Mouse (Mus musculus) forebrain, embryonic 16.5 days (tissue): Measurements from ENCODE around the gene Dohh. TPM values are rescaled to one million over a fixed set of nuclear protein-coding genes. Genes with fewer than 3 reads are reported as not detected.

Source experiments
- ATAC-seq: fragments of 200-750 bp; cut with Nextera tagmentation; 2 replicates; pipeline ENCODE4 v1.8.0; 2017; ENCODE audit warnings: mild to moderate bottlenecking, moderate library complexity
- H3K27ac ChIP-seq: fragments of 300-500 bp; sonication (generic); 2 replicates; pipeline ENCODE4 v1.5.1; 2014; ENCODE audit warnings: low read length, control low read depth
- H3K27me3 ChIP-seq: fragments of 300-500 bp; sonication (generic); replicated peaks from 2 replicates; pipeline ENCODE4 v1.6.1; 2014; ENCODE audit warnings: low read length; ENCODE audit not compliant: control insufficient read depth, insufficient read depth
- H3K36me3 ChIP-seq: fragments of 300-500 bp; sonication (generic); 2 replicates; pipeline ENCODE4 v1.6.1; 2014; ENCODE audit not compliant: control insufficient read depth, insufficient read depth
- H3K4me1 ChIP-seq: fragments of 300-500 bp; sonication (generic); replicated peaks from 2 replicates; pipeline ENCODE4 v1.6.1; 2014; ENCODE audit warnings: low read length; ENCODE audit not compliant: control insufficient read depth, insufficient read depth
- H3K4me2 ChIP-seq: fragments of 300-500 bp; sonication (generic); 2 replicates; pipeline ENCODE4 v1.6.1; 2014; ENCODE audit warnings: mild to moderate bottlenecking, low read length, control low read depth
- H3K4me3 ChIP-seq: fragments of 300-500 bp; sonication (generic); replicated peaks from 2 replicates; pipeline ENCODE4 v1.5.1; 2014; ENCODE audit warnings: mild to moderate bottlenecking, low read length, control low read depth
- H3K9ac ChIP-seq: fragments of 300-500 bp; sonication (generic); replicated peaks from 2 replicates; pipeline ENCODE4 v1.6.1; 2014; ENCODE audit warnings: low read depth, low read length, control low read depth
- H3K9me3 ChIP-seq: fragments of 300-500 bp; sonication (generic); 2 replicates; pipeline ENCODE4 v1.6.1; 2016; ENCODE audit warnings: low read length; ENCODE audit not compliant: control insufficient read depth
- WGBS: fragments of 180-500 bp; shearing (Covaris S2); extraction: QIAGEN DNeasy Blood & Tissue Kit; methylation state at CpG from one replicate; pipeline ENCODE4 v1.1.7; 2014; 5-methylcytosine and 5-hydroxymethylcytosine counted together
- microRNA-seq: library from miRNA; unstranded; fragments of <30 nt; microRNA quantifications from one replicate; pipeline ENCODE4, GENCODE M21; 2017
- polyA plus RNA-seq: library from polyadenylated mRNA; unstranded; fragments of >200 nt; fragmentation: Nextera tagmentation; extraction: Ambion mirVana; gene quantifications from 2 replicates; pipeline ENCODE4 v1.2.1, GENCODE M21; 2015

The Dohh gene
- polyA plus RNA-seq, 1 experiment from 2014 or later: 91.0 TPM

DNA sequence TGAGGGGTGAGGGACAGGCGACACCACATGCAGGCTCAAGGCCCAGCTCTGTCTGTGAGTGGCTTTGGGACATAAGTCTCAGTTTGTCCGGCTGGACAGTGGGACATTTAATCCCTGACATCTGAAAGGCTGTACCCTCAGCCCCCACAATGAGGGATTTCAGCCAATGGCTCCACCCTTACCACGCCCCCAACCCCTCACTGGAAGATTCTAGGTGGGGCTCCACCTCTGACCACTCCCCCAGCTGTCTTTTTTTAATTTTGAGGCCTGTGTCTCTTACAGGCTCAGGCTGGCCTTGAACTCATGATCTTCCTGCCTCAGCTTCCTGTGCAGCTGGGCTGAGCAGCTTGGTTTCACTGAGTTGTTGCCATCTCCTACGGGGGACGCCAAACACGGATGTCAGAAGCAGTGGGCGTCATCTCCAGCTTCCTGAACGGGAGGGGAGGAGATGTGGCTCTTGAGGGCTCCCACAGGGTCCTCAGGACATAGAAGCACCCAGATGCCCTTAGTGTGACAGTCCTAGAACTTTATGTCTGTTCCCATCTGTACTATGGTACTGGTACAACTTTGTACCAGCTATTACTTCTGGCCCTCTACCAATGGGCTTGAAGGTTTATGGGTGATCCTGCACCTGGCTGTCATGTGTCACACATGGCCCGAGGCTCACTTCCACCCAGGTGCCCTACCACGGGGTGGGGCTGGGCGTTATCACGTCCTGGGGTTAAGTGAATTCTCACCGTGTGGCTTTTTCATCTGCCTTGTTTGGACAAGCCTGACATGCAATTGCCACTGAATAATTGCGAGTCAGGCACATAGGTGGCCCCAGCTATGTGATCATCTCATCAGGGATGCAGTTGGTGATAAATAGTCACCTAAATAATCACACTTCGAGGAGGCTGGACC, 50.4 kb downstream of the Dohh start:
- no peak overlapping the region for H3K4me2 ChIP-seq
- no peaks in the 10 kb centered on the region for H3K36me3 ChIP-seq
- H3K9ac ChIP-seq: peak overlapping the region; percentile 22; the same call in 1 of the 2 replicates

DNA sequence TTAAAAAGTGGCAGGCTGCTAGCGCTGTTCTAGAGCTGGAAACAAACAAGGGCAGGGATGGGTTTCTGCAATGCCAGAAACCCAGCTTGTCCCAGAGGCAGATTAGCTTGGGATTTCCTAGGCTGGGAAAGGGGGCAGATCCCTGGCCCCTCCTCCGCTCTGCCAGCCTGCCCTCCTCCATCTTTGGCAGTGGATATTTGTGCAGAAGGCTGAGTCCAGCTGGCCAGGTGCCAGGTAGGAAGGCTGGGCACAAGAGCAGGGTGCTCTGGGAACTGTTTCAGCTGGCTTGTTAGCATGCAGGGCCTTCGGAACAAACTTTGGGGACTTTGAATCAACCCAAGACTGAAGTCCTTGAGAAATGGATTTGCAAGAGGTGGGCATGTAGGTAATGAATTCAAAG, 51.2 kb downstream of the Dohh start:
- Histone ChIP-seq H3K27ac (peak overlapping the region; percentile 75), H3K36me3 (no peaks in the 10 kb centered on the region), H3K4me3 (no peak overlapping the region), H3K4me1 (peaks cover 38% of the 10 kb centered on the region), H3K4me2 (peak overlapping the region; percentile 11; the same call in 1 of the 2 replicates), H3K9me3 (no peaks in the 10 kb centered on the region), H3K9ac (peak overlapping the region; percentile 22), H3K27me3 (no peaks in the 10 kb centered on the region)
- 18% methylated on average over 3 of the region's 3 CpGs for WGBS
- peak; percentile 4; the same call in 1 of the 2 replicates for ATAC-seq

More for the DNA sequence above, 50.4 kb downstream of the Dohh start:
- WGBS: 66% methylated on average over 15 of the region's 15 CpGs
- Histone ChIP-seq H3K4me3 (no peak overlapping the region), H3K9me3 (no peaks in the 10 kb centered on the region), H3K27ac (peak overlapping the region; percentile 75), H3K4me1 (peaks cover 40% of the 10 kb centered on the region), H3K27me3 (no peaks in the 10 kb centered on the region)
- no peak for ATAC-seq

Small RNA genes lying within 50 kb of the gene (microRNA-seq; reads per million reads assigned to microRNA genes)
- 1.9 reads per million for gene Mir1191b
- not detected for gene Mir6913

Other genes with a start within 250 kb of the Dohh start
- gene Zbtb7a, start 249.2 kb upstream of the Dohh start, polyA plus RNA-seq: 11.6 and 11.8 TPM in 2 replicates
- gene Pias4, start 216.5 kb upstream of the Dohh start, polyA plus RNA-seq: 48.5 and 62.7 TPM in 2 replicates
- 652 and 674 TPM in 2 replicates for gene Eef2, start 207.8 kb upstream of the Dohh start, polyA plus RNA-seq
- gene Dapk3, start 201.4 kb upstream of the Dohh start, polyA plus RNA-seq: 55.1 and 56.9 TPM in 2 replicates
- not detected in 2 replicates for gene 4930442H23Rik, start 200.6 kb upstream of the Dohh start, polyA plus RNA-seq
- 0.11 TPM in 1 of 2 replicates, not detected in the other for gene Nmrk2, start 182.4 kb upstream of the Dohh start, polyA plus RNA-seq
- 81.4 and 94.9 TPM in 2 replicates for gene Atcay, start 153.6 kb upstream of the Dohh start, polyA plus RNA-seq
- 18.4 and 24.0 TPM in 2 replicates for gene Zfr2, start 151.3 kb upstream of the Dohh start, polyA plus RNA-seq
- 28.8 and 44.2 TPM in 2 replicates for gene Matk, start 131.5 kb upstream of the Dohh start, polyA plus RNA-seq
- 84.0 and 90.1 TPM in 2 replicates for gene Mrpl54, start 117.5 kb upstream of the Dohh start, polyA plus RNA-seq
- 39.1 and 41.6 TPM in 2 replicates for gene Apba3, start 117.5 kb upstream of the Dohh start, polyA plus RNA-seq
- 7.3 and 8.3 TPM in 2 replicates for gene Tjp3, start 92.8 kb upstream of the Dohh start, polyA plus RNA-seq
- 138 and 143 TPM in 2 replicates for gene Pip5k1c, start 91.5 kb upstream of the Dohh start, polyA plus RNA-seq
- 36.8 and 38.3 TPM in 2 replicates for gene Cactin, start 63.3 kb upstream of the Dohh start, polyA plus RNA-seq
- 3.6 and 4.9 TPM in 2 replicates for gene Tbxa2r, start 55.7 kb upstream of the Dohh start, polyA plus RNA-seq
- not detected in 2 replicates for gene Gipc3, start 41.2 kb upstream of the Dohh start, polyA plus RNA-seq
- gene Hmg20b, start 33.9 kb upstream of the Dohh start, polyA plus RNA-seq: 33.4 and 34.2 TPM in 2 replicates
- 11.4 and 11.5 TPM in 2 replicates for gene Mfsd12, start 26.9 kb upstream of the Dohh start, polyA plus RNA-seq
- gene 4930404N11Rik, start 18.6 kb upstream of the Dohh start, polyA plus RNA-seq: 0.72 and 0.86 TPM in 2 replicates
- 121 and 133 TPM in 2 replicates for gene Fzr1, start 5.9 kb upstream of the Dohh start, polyA plus RNA-seq
- 6.2 and 8.8 TPM in 2 replicates for gene Gm48551, start within 50 bp of the Dohh start, polyA plus RNA-seq
- 1.0 and 2.2 TPM in 2 replicates for gene Gm48552, start 4.6 kb downstream of the Dohh start, polyA plus RNA-seq
- 1.2 and 1.8 TPM in 2 replicates for gene Smim24, start 8.6 kb downstream of the Dohh start, polyA plus RNA-seq
- gene Nfic, start 71.2 kb downstream of the Dohh start, polyA plus RNA-seq: 25.4 and 27.0 TPM in 2 replicates
- 75.3 and 93.0 TPM in 2 replicates for gene Celf5, start 98.3 kb downstream of the Dohh start, polyA plus RNA-seq
- 70.4 and 80.9 TPM in 2 replicates for gene Ncln, start 112.0 kb downstream of the Dohh start, polyA plus RNA-seq
- 0.40 and 0.53 TPM in 2 replicates for gene S1pr4, start 115.7 kb downstream of the Dohh start, polyA plus RNA-seq
- gene Gna15, start 139.8 kb downstream of the Dohh start, polyA plus RNA-seq: 0.42 and 0.76 TPM in 2 replicates
- 106 and 112 TPM in 2 replicates for gene Gna11, start 160.8 kb downstream of the Dohh start, polyA plus RNA-seq
- 632 and 683 TPM in 2 replicates for gene Aes, start 175.1 kb downstream of the Dohh start, polyA plus RNA-seq
- gene Tle2, start 190.1 kb downstream of the Dohh start, polyA plus RNA-seq: 27.1 and 32.6 TPM in 2 replicates
- gene Tle6, start 216.6 kb downstream of the Dohh start, polyA plus RNA-seq: 3.5 and 3.7 TPM in 2 replicates
- 2.7 and 3.4 TPM in 2 replicates for gene BC025920, start 221.8 kb downstream of the Dohh start, polyA plus RNA-seq
- 51.4 and 55.1 TPM in 2 replicates for gene Sirt6, start 243.4 kb downstream of the Dohh start, polyA plus RNA-seq
- gene Ankrd24, start 244.1 kb downstream of the Dohh start, polyA plus RNA-seq: 13.8 and 16.5 TPM in 2 replicates